Mouse (Mus musculus): ENCODE measurements around the gene Pqlc2. TPM values are rescaled to one million over a fixed set of nuclear protein-coding genes. Genes with fewer than 3 reads are reported as not detected.

Gene Pqlc2
- polyA plus RNA-seq, 1 experiment from 2014 or later = 20.9 TPM

GRCm38 (mm10) chr4:139286234-139286633 is 24.3 kb downstream of the Pqlc2 start:
- DNase-seq (ENCODE audit: low spot score) (no peak), ATAC-seq (ENCODE audit: low FRiP score, low TSS enrichment) (no peak)
- H3K27ac ChIP-seq (replicated peaks) = no peak overlapping the region
- no peak overlapping the region for H3K4me2 ChIP-seq (replicated peaks; ENCODE audit: low read depth)
- no peak for TF ChIP-seq EP300 (optimal IDR thresholded peaks at IDR 0.05)
- H3K27me3 ChIP-seq (ENCODE audit: control insufficient read depth, insufficient read depth, low read length) = no peaks in the 10 kb centered on the region
- H3K4me3 ChIP-seq (ENCODE audit: low read depth, low read length) = no peak overlapping the region
- no peak overlapping the region for H3K9ac ChIP-seq (ENCODE audit: low read length)
- WGBS = 80% methylated on average over 5 of the region's 5 CpGs
- no peaks in the 10 kb centered on the region for H3K9me3 ChIP-seq (ENCODE audit: control insufficient read depth, low read length)
- no peaks in the 10 kb centered on the region for H3K4me1 ChIP-seq (replicated peaks; ENCODE audit: control insufficient read depth, insufficient read depth)
- H3K36me3 ChIP-seq (ENCODE audit: control insufficient read depth, insufficient read depth, low read length) = peaks cover 52% of the 10 kb centered on the region

- no peak overlapping the region for H3K27ac ChIP-seq (replicated peaks)
- H3K27me3 ChIP-seq (ENCODE audit: control insufficient read depth, insufficient read depth, low read length) = no peaks in the 10 kb centered on the region
- no peak overlapping the region for H3K4me3 ChIP-seq (ENCODE audit: low read depth, low read length)
- peaks cover 60% of the 10 kb centered on the region for H3K36me3 ChIP-seq (ENCODE audit: control insufficient read depth, insufficient read depth, low read length)
- ATAC-seq (ENCODE audit: low FRiP score, low TSS enrichment) = no peak
- H3K4me1 ChIP-seq (replicated peaks; ENCODE audit: control insufficient read depth, insufficient read depth) = no peaks in the 10 kb centered on the region
- H3K9me3 ChIP-seq (ENCODE audit: control insufficient read depth, low read length) = no peaks in the 10 kb centered on the region
- TF ChIP-seq CTCF (IDR thresholded peaks at IDR 0.05; ENCODE audit: low read depth) = no peak
- no peak for TF ChIP-seq EP300 (optimal IDR thresholded peaks at IDR 0.05)
- 62% methylated on average over 15 of the region's 15 CpGs for WGBS
- no peak overlapping the region for H3K9ac ChIP-seq (ENCODE audit: low read length)
- DNase-seq (ENCODE audit: low spot score) = no peak
- no peak overlapping the region for H3K4me2 ChIP-seq (replicated peaks; ENCODE audit: low read depth)
These were observed 25.6 kb downstream of the Pqlc2 start for GRCm38 (mm10) chr4:139284877-139285276.

GRCm38 (mm10) chr4:139282955-139283417 is 27.5 kb downstream of the Pqlc2 start:
- Histone ChIP-seq H3K9ac (ENCODE audit: low read length) (peak overlapping the region; percentile 9; the same call in 1 of the 2 replicates), H3K9me3 (ENCODE audit: control insufficient read depth, low read length) (no peaks in the 10 kb centered on the region), H3K4me2 (replicated peaks; ENCODE audit: low read depth) (no peak overlapping the region), H3K36me3 (ENCODE audit: control insufficient read depth, insufficient read depth, low read length) (peaks cover 44% of the 10 kb centered on the region), H3K4me1 (replicated peaks; ENCODE audit: control insufficient read depth, insufficient read depth) (no peaks in the 10 kb centered on the region), H3K27me3 (ENCODE audit: control insufficient read depth, insufficient read depth, low read length) (no peaks in the 10 kb centered on the region), H3K4me3 (ENCODE audit: low read depth, low read length) (no peak overlapping the region), H3K27ac (replicated peaks) (no peak overlapping the region)
- TF ChIP-seq EP300 (optimal IDR thresholded peaks at IDR 0.05) = no peak
- no peak for TF ChIP-seq CTCF (IDR thresholded peaks at IDR 0.05; ENCODE audit: low read depth)
- WGBS = 48% methylated on average over 6 of the region's 6 CpGs
- DNase-seq (ENCODE audit: low spot score) (no peak), ATAC-seq (ENCODE audit: low FRiP score, low TSS enrichment) (no peak)

GRCm38 (mm10) chr4:139281791-139282345 is 28.6 kb downstream of the Pqlc2 start:
- Histone ChIP-seq H3K36me3 (ENCODE audit: control insufficient read depth, insufficient read depth, low read length) (peaks cover 37% of the 10 kb centered on the region), H3K27me3 (ENCODE audit: control insufficient read depth, insufficient read depth, low read length) (no peaks in the 10 kb centered on the region), H3K4me3 (ENCODE audit: low read depth, low read length) (no peak overlapping the region), H3K4me2 (replicated peaks; ENCODE audit: low read depth) (no peak overlapping the region), H3K9me3 (ENCODE audit: control insufficient read depth, low read length) (no peaks in the 10 kb centered on the region), H3K9ac (ENCODE audit: low read length) (no peak overlapping the region), H3K27ac (replicated peaks) (no peak overlapping the region), H3K4me1 (replicated peaks; ENCODE audit: control insufficient read depth, insufficient read depth) (no peaks in the 10 kb centered on the region)
- DNase-seq (ENCODE audit: low spot score) (no peak), ATAC-seq (ENCODE audit: low FRiP score, low TSS enrichment) (no peak)
- TF ChIP-seq CTCF (IDR thresholded peaks at IDR 0.05; ENCODE audit: low read depth) (no peak), EP300 (optimal IDR thresholded peaks at IDR 0.05) (no peak)
- WGBS = 78% methylated on average over 16 of the region's 16 CpGs

GRCm38 (mm10) chr4:139280530-139280929 is 30.0 kb downstream of the Pqlc2 start:
- no peak overlapping the region for H3K4me3 ChIP-seq (ENCODE audit: low read depth, low read length)
- H3K27ac ChIP-seq (replicated peaks) = no peak overlapping the region
- no peaks in the 10 kb centered on the region for H3K4me1 ChIP-seq (replicated peaks; ENCODE audit: control insufficient read depth, insufficient read depth)
- 89% methylated on average over 12 of the region's 12 CpGs for WGBS
- ATAC-seq (ENCODE audit: low FRiP score, low TSS enrichment) (no peak), DNase-seq (ENCODE audit: low spot score) (no peak)
- no peaks in the 10 kb centered on the region for H3K9me3 ChIP-seq (ENCODE audit: control insufficient read depth, low read length)
- H3K27me3 ChIP-seq (ENCODE audit: control insufficient read depth, insufficient read depth, low read length) = no peaks in the 10 kb centered on the region
- H3K9ac ChIP-seq (ENCODE audit: low read length) = no peak overlapping the region
- H3K36me3 ChIP-seq (ENCODE audit: control insufficient read depth, insufficient read depth, low read length) = peaks cover 31% of the 10 kb centered on the region
- H3K4me2 ChIP-seq (replicated peaks; ENCODE audit: low read depth) = no peak overlapping the region
- no peak for TF ChIP-seq EP300 (optimal IDR thresholded peaks at IDR 0.05)
- no peak for TF ChIP-seq CTCF (IDR thresholded peaks at IDR 0.05; ENCODE audit: low read depth)

- Histone ChIP-seq H3K4me3 (ENCODE audit: low read depth, low read length) (no peak overlapping the region), H3K36me3 (ENCODE audit: control insufficient read depth, insufficient read depth, low read length) (peaks cover 20% of the 10 kb centered on the region), H3K9me3 (ENCODE audit: control insufficient read depth, low read length) (no peaks in the 10 kb centered on the region), H3K9ac (ENCODE audit: low read length) (no peak overlapping the region), H3K27ac (replicated peaks) (no peak overlapping the region), H3K27me3 (ENCODE audit: control insufficient read depth, insufficient read depth, low read length) (no peaks in the 10 kb centered on the region), H3K4me2 (replicated peaks; ENCODE audit: low read depth) (no peak overlapping the region), H3K4me1 (replicated peaks; ENCODE audit: control insufficient read depth, insufficient read depth) (no peaks in the 10 kb centered on the region)
- WGBS = 76% methylated on average over 7 of the region's 7 CpGs
- ATAC-seq (ENCODE audit: low FRiP score, low TSS enrichment) = no peak
- no peak for DNase-seq (ENCODE audit: low spot score)
- no peak for TF ChIP-seq CTCF (IDR thresholded peaks at IDR 0.05; ENCODE audit: low read depth)
- no peak for TF ChIP-seq EP300 (optimal IDR thresholded peaks at IDR 0.05)
These were observed 34.1 kb downstream of the Pqlc2 start for GRCm38 (mm10) chr4:139276411-139276810.

Data from stomach, postnatal 0 days (tissue).